Mouse (Mus musculus): ENCODE results near the gene Gm3015. TPM values are rescaled to one million over a fixed set of nuclear protein-coding genes. Genes with fewer than 3 reads are reported as not detected.
"Not testable (repeated sequence)": the region's sequence is repeated elsewhere in the genome, so short reads cannot be mapped to it uniquely, and the experiment has no call there.

Gene Gm3015
- not detected for total RNA-seq (2021)
- long read RNA-seq, experiment 1 = 0 reads
- long read RNA-seq, experiment 2 = 0 reads

- not testable (repeated sequence) for DNase-seq (ENCODE audit: low spot score in 2 of 2)
These were observed at the start of gene Gm3015 for GRCm38 (mm10) chr14:42768721-42769120. Gm3015 (minus strand) TSS chr14:42768821.

- not testable (repeated sequence) for DNase-seq (ENCODE audit: low spot score in 2 of 2)
These were observed 29.3 kb upstream of the Gm3015 start, which contains the start of gene Gm10377 for GRCm38 (mm10) chr14:42797887-42798286. Gm10377 (minus strand) TSS chr14:42797987.

Other genes starting within 250 kb of the Gm3015 start
- not detected for gene Gm8024, start 244.5 kb downstream of the Gm3015 start, total RNA-seq (2021)
- gene Gm17124, start 168.9 kb downstream of the Gm3015 start, total RNA-seq (2021) = not detected
- gene Gm3633, start 126.9 kb downstream of the Gm3015 start, total RNA-seq (2021) = not detected
- not detected for gene Gm10378, start 112.9 kb downstream of the Gm3015 start, total RNA-seq (2021)
- gene Gm10377, start 29.2 kb upstream of the Gm3015 start, total RNA-seq (2021) = not detected
- not detected for gene Gm21977, start 84.7 kb upstream of the Gm3015 start, total RNA-seq (2021)
- gene Gm8082, start 224.8 kb upstream of the Gm3015 start, total RNA-seq (2021) = not detected
- not detected for gene Gm10376, start 246.8 kb upstream of the Gm3015 start, total RNA-seq (2021)